Mouse (Mus musculus) lung, embryonic 16.5 days (tissue): ENCODE measurements around the gene Hoxd11. TPM values are rescaled to one million over a fixed set of nuclear protein-coding genes. Genes with fewer than 3 reads are reported as not detected.
A peak's percentile ranks its signal among the peaks of the same experiment; 100 is the strongest.

Experiments
- ATAC-seq: fragments of 200-750 bp; cut with Nextera tagmentation; 2 replicates; pipeline ENCODE4 v1.8.0; 2017; ENCODE audit warnings: low read depth, mild to moderate bottlenecking, moderate library complexity
- H3K27ac ChIP-seq: fragments of 300-500 bp; sonication (generic); 2 replicates; pipeline ENCODE4 v1.5.1; 2014; ENCODE audit warnings: mild to moderate bottlenecking, control low read depth, low read length
- H3K27me3 ChIP-seq: fragments of 300-500 bp; sonication (generic); 2 replicates; pipeline ENCODE4 v1.6.1; 2014; ENCODE audit warnings: low read depth, low read length, mixed read lengths; ENCODE audit not compliant: control insufficient read depth, insufficient read depth
- H3K36me3 ChIP-seq: fragments of 300-500 bp; sonication (generic); 2 replicates; pipeline ENCODE4 v1.6.1; 2014; ENCODE audit warnings: low read length; ENCODE audit not compliant: control insufficient read depth, insufficient read depth
- H3K4me1 ChIP-seq: fragments of 300-500 bp; sonication (generic); replicated peaks from 2 replicates; pipeline ENCODE4 v1.6.1; 2014; ENCODE audit warnings: low read length, mixed read lengths; ENCODE audit not compliant: control insufficient read depth, insufficient read depth
- H3K4me2 ChIP-seq: fragments of 300-500 bp; sonication (generic); 2 replicates; pipeline ENCODE4 v1.6.1; 2014; ENCODE audit warnings: low read depth, low read length, control low read depth
- H3K4me3 ChIP-seq: fragments of 300-500 bp; sonication (generic); 2 replicates; pipeline ENCODE4 v1.5.1; 2014; ENCODE audit warnings: mild to moderate bottlenecking, low read length, control low read depth
- H3K9ac ChIP-seq: fragments of 300-500 bp; sonication (generic); 2 replicates; pipeline ENCODE4 v1.6.1; 2014; ENCODE audit warnings: low read length, control low read depth
- H3K9me3 ChIP-seq: fragments of 300-500 bp; sonication (generic); 2 replicates; pipeline ENCODE4 v1.6.1; 2016; ENCODE audit warnings: low read length; ENCODE audit not compliant: control insufficient read depth
- WGBS: fragments of 180-500 bp; shearing (Covaris S2); extraction: QIAGEN DNeasy Blood & Tissue Kit; methylation state at CpG from one replicate; pipeline ENCODE4 v1.1.7; 2014; 5-methylcytosine and 5-hydroxymethylcytosine counted together
- polyA plus RNA-seq: library from polyadenylated mRNA; unstranded; fragments of >200 nt; fragmentation: Nextera tagmentation; extraction: Ambion mirVana; gene quantifications from 2 replicates; pipeline ENCODE4 v1.2.1, GENCODE M21; 2015

Gene Hoxd11
- polyA plus RNA-seq, 1 experiment from 2014 or later: not detected

DNA sequence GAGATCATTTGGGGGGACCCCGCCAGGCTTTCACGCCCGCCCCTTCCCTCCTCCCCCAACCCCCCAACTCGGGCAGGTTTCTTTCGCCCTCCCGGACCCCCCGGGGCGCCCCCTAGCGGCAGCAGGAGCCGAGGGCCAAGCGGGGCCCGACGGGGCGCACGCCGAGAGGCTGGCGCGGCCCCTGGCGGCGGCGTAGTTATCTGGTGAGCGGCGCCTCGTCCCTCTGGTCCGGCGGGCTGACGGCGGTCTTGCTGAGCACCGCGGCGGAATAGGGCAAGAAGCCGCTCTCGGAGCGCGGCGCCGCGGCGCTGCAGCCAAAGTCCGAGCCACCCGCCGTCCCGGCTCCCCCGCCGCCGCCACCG lies 24.0 kb upstream of the Hoxd11 start:
- Histone ChIP-seq H3K4me1 (peaks cover 5% of the 10 kb centered on the region), H3K27me3 (peaks cover 82% of the 10 kb centered on the region), H3K36me3 (no peaks in the 10 kb centered on the region), H3K4me2 (peak overlapping the region; percentile 51), H3K27ac (no peak overlapping the region), H3K9ac (no peak overlapping the region), H3K4me3 (peak overlapping the region; percentile 39), H3K9me3 (no peaks in the 10 kb centered on the region)
- peak; percentile 36; the same call in 1 of the 2 replicates for ATAC-seq
- 4% methylated on average over 20 of the region's 47 CpGs for whole genome bisulfite sequencing

DNA sequence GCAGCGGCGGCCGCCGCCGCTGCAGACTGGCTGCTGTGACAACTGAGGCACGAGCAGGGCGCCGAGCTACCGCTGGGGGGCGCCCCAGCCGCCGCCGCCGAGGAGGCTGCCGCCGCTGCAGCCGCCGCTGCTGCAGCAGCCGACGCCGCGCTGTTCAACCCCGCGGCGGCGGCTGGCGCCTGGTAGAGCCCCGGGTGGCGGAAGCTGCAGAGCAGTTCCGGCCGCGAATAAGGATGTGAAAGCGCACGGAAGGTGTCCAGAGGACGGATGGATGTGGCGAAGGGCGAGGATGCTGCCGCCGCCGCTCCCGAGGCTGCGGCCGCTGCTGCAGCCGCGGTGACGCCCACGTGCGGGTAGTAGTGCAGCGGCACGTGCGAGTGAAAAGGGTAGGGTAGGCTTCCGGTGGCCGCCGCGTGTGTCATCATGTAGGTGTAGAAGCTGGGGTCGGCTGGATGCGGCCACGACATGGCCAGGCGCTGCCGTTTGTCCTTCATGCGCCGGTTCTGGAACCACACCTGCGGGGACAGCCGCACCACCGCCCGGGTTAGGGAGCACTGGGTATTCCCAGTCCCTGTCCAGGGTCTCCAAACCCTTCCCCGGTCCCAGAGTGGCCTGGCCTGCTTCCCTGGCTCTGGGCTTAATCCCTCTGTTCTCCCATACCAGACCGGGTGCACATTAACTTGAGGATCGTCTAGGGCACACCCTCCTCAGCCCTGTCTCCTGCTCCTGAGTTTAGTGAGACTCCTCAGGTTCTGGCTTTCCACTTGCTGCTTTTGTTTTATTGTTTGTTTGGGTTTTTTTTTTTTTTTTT lies 23.3 kb upstream of the Hoxd11 start:
- Histone ChIP-seq H3K9me3 (no peaks in the 10 kb centered on the region), H3K36me3 (no peaks in the 10 kb centered on the region), H3K4me3 (peak overlapping the region; percentile 39), H3K4me1 (peaks cover 5% of the 10 kb centered on the region), H3K9ac (no peak overlapping the region), H3K27ac (no peak overlapping the region), H3K4me2 (peak overlapping the region; percentile 51), H3K27me3 (peaks cover 82% of the 10 kb centered on the region)
- WGBS: under 1% methylated on average over 60 of the region's 69 CpGs
- peak; percentile 31; the same call in 1 of the 2 replicates for ATAC-seq

DNA sequence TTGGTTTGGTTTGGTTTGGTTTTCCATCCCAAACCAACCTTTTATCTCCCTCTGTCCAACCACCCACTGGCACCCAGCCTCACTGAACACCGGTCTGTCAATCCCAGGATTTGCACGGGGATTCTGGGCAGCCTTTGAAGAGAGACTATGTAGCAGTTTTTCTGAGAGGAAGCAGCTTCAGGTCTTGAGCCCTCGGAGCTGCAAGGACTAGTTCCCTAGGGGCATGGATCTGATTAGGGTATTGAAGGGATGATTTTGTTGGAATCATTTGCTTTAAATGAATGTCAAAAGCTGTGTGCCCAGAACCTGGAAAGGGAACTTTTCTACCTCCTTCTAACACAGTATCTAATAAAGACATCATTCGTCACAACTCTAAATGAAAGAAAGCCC lies 22.7 kb upstream of the Hoxd11 start:
- H3K4me3 ChIP-seq: no peak overlapping the region
- H3K27me3 ChIP-seq: peaks cover 82% of the 10 kb centered on the region
- H3K36me3 ChIP-seq: no peaks in the 10 kb centered on the region
- no peak overlapping the region for H3K4me2 ChIP-seq
- no peak for ATAC-seq
- H3K9me3 ChIP-seq: no peaks in the 10 kb centered on the region
- no peak overlapping the region for H3K9ac ChIP-seq
- 6% methylated on average over 4 of the region's 4 CpGs for WGBS
- H3K27ac ChIP-seq: no peak overlapping the region
- H3K4me1 ChIP-seq: peaks cover 5% of the 10 kb centered on the region

DNA sequence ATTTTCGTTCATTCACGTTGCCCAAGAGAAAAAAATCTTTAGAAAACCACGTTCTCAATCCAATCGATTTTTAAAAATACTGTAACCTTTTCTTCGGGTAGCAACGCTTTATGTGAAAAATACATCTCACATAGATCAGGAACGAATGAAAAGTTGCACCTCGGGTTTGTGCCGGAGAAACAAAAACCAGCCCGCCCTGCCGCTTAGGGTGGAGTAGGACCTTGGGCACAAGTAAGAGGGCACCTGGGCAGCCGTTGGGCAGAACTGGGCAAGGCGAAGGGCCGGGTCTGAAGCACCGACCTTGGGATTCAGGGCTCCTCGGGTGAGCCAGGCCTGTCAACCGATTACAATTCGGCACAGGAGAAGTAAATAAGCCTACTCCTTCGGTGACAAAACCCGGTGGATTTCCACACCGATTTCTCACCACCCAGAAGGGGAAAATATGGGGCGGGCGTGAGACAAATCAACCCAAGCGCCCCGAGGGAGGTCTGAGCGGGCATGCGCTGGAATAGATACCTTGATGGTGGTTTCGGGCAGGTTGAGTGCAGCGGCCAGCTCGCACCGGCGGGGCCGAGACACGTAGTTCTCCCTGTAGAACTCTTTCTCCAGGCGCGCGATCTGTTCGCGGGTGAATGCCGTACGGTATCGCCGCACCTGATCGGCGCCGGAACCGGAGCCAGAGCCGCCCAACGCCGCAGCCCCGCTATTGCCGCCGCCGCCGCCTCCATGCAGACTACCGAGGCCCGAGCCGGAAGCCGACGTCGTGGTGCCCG lies 21.9 kb upstream of the Hoxd11 start:
- Histone ChIP-seq H3K9me3 (no peaks in the 10 kb centered on the region), H3K27ac (no peak overlapping the region), H3K36me3 (no peaks in the 10 kb centered on the region), H3K4me1 (peaks cover 5% of the 10 kb centered on the region), H3K9ac (no peak overlapping the region), H3K27me3 (peaks cover 82% of the 10 kb centered on the region), H3K4me3 (no peak overlapping the region), H3K4me2 (no peak overlapping the region)
- 3% methylated on average over 62 of the region's 62 CpGs for WGBS
- no peak for ATAC-seq

DNA sequence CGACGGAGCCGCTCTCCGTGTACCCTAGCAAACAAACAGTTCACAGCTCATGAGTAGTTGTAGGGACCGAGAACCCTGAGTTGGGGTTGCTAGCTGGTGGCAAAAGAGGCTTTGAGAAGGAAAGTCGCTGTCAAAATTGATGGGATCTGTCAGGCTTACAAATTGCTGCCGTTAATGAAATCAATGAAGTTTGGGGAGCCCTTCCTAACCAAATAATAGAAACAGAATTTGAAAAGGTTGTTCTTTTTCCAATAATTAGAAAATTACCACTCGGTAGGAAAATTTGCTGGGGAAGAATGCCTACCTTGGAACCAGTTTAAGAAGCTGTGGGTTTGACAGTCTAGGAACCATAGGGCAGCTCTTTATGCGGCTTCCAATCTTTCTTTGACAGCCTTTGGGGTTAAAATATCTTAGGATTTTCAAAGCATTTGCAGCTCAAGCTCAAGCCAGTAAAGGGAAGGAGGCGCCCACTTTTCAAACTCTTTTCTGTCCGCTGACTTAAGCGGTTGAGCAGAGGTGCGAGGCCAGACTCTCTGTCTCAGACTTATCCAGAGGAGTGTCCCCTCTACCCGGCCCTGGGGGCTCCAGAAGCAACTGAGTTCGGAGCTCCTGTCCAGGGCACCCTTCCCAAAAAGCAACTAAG lies 21.2 kb upstream of the Hoxd11 start:
- Histone ChIP-seq H3K27ac (no peak overlapping the region), H3K36me3 (no peaks in the 10 kb centered on the region), H3K9ac (no peak overlapping the region), H3K4me2 (no peak overlapping the region), H3K9me3 (no peaks in the 10 kb centered on the region), H3K4me3 (no peak overlapping the region), H3K4me1 (peaks cover 5% of the 10 kb centered on the region), H3K27me3 (peaks cover 86% of the 10 kb centered on the region)
- no peak for ATAC-seq
- WGBS: 2% methylated on average over 15 of the region's 15 CpGs

DNA sequence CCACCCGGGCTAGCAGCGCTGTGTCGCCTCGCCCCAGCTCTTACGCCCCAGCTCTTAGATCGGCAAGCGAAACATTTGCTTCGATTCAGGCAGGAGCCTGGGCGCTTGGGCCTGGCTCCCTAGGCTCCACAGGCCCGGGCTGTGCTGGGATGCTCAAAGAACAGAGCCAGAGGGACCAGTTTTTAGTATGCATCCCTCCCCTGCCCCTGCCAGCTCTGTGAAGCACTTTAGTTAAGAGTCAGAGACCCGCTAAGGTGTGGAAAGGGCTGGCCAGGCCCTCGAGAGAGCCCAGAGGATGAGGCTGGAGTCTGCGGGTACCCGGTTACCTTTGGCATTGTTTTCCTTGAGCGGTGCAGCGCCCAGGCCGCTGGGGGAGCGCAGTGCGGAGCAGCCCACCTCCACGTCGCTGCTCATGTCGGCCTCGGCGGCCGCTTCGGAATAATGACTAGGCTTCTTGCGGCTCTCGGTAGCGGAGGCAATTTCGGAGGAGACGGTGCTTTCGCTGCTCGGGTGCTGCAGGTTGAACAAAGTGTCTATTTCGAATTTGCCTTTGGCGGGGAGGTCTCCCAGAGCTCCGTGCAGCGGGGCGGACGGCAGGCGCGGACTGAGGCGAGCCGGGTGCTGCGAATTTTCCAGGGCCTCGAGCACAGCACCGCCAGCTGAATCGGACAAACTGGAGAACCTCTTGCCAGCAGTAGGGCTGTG lies 20.5 kb upstream of the Hoxd11 start:
- no peak for ATAC-seq
- Histone ChIP-seq H3K36me3 (no peaks in the 10 kb centered on the region), H3K27me3 (peaks cover 90% of the 10 kb centered on the region), H3K9me3 (no peaks in the 10 kb centered on the region), H3K9ac (no peak overlapping the region), H3K4me2 (no peak overlapping the region), H3K4me1 (peaks cover 5% of the 10 kb centered on the region), H3K4me3 (no peak overlapping the region), H3K27ac (no peak overlapping the region)
- 1% methylated on average over 47 of the region's 47 CpGs for WGBS

DNA sequence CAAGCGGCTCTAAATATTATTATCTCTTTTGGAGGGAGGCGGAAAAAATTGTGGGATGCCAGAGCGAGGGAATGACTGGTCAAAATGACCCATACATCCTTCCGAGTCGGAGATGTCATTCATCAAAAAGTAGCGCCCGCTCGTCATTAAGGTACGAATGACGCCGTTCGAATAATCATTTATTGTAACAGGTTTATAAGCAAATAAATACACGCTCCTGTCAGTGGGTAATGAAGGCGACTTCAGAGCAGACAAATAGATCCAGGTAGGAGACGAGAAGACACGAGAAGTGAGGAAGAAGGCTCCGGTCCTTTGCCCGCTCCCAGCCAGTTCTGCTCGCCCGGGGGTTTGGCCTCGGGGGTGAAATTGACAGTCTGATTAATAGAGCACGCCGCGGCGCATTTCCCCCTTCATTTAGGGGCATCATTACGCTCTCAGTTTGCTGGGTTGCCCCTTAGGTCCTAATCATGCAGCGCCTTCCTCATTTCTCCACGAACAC lies 19.8 kb upstream of the Hoxd11 start, which contains the start of gene Evx2:
Gene Evx2, minus strand, starts transcription at position 51 of the 499 bp plus-strand sequence.
- Histone ChIP-seq H3K4me3 (no peak within 1 kb of the TSS), H3K9me3 (no peaks in the 10 kb centered on the region), H3K36me3 (no peaks in the 10 kb centered on the region), H3K4me1 (peaks cover 5% of the 10 kb centered on the region), H3K9ac (no peak within 1 kb of the TSS), H3K27ac (no peak within 1 kb of the TSS), H3K27me3 (peaks cover 90% of the 10 kb centered on the region), H3K4me2 (no peak within 1 kb of the TSS)
- WGBS: 2% methylated on average over 28 of the region's 28 CpGs
- ATAC-seq: no peak

DNA sequence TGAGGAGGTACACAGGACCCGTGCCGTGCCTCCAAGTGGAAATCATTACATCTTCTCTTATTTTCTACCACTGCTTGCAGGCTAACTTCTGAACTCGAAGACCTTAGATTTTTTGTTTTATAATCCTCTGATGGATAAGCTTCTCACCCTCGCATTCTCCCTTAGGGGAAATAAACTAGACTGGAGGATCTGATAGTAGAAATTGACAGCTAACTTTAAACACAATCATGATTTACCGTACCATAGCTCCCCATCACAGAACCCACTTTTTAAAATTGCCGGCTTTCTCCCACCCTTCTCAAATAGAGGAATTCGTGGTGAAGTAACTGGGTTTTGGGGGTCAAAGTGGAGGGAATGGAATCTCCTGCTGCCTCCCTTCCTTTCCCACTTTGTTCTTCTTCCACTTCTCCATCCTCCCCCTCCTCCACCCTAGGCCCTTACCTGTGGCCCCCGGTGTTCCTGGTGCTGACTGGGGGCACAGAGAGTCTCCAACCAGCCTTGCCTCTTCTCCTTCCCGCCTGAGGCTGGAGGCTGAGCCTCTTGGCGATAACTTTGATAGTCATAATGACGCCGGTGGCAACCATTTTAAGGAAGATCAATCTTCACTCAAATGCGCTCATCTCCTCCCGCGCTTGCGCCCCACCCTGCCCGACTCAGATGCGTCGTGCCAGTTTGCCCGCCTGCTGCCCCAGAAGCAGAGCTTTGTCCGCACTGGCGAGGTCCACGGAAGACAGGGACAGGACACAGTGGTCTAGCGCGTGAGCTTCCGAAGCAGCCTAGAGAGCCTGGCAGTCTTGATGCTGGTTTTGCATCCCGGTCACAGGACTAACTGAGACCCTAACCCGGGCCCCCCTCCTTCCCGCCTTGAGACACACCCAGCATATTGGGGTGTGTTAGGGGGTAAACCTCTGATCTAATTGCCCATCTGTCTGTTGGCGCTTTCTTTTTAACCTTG lies 18.7 kb upstream of the Hoxd11 start:
- H3K9ac ChIP-seq: no peak overlapping the region
- H3K27me3 ChIP-seq: peaks cover 88% of the 10 kb centered on the region
- H3K27ac ChIP-seq: no peak overlapping the region
- no peaks in the 10 kb centered on the region for H3K36me3 ChIP-seq
- no peak overlapping the region for H3K4me2 ChIP-seq
- H3K4me1 ChIP-seq: peaks cover 3% of the 10 kb centered on the region
- H3K9me3 ChIP-seq: no peaks in the 10 kb centered on the region
- ATAC-seq: peak; percentile 23; the same call in 1 of the 2 replicates
- WGBS: 3% methylated on average over 30 of the region's 30 CpGs
- H3K4me3 ChIP-seq: no peak overlapping the region
